12 mouse cellular contexts compared by ENCODE assay signal in genomic region chr9:110263181-110263580, GRCm38 (mm10).
"Had no signal": no experiment of that assay in that cellular context is flagged by ENCODE, and none has a peak within 500 bp of the region (broad histone marks: within the 10 kb centered on the region; RNA-seq: fewer than 3 reads in every experiment).

No protein-coding gene starts in this region.

- H3K9me3 ChIP-seq: kidney, embryonic 15.5 days; limb, embryonic 13.5 days; midbrain, embryonic 15.5 days had no signal

- H3K4me1 ChIP-seq: kidney, embryonic 15.5 days; limb, embryonic 13.5 days; midbrain, embryonic 15.5 days had no signal

- H3K4me3 ChIP-seq: kidney, embryonic 15.5 days; limb, embryonic 13.5 days; midbrain, embryonic 15.5 days had no signal

- ATAC-seq: midbrain, embryonic 15.5 days had no signal

- H3K27ac ChIP-seq: kidney, embryonic 15.5 days; limb, embryonic 13.5 days; liver, embryonic 14.5 days; midbrain, embryonic 15.5 days had no signal

- H3K9ac ChIP-seq: kidney, embryonic 15.5 days; limb, embryonic 13.5 days; liver, embryonic 14.5 days; midbrain, embryonic 15.5 days had no signal

- H3K4me2 ChIP-seq: kidney, embryonic 15.5 days; limb, embryonic 13.5 days; midbrain, embryonic 15.5 days had no signal

- H3K27me3 ChIP-seq: kidney, embryonic 15.5 days; limb, embryonic 13.5 days; midbrain, embryonic 15.5 days had no signal

- H3K36me3 ChIP-seq: kidney, embryonic 15.5 days; limb, embryonic 13.5 days had no signal

- DNase-seq: kidney, adult 2 months; kidney, postnatal 14 days; left cerebral cortex, postnatal 4 days; lung, adult 18-20 months; lung, postnatal 36 days; right cerebral cortex, postnatal 4 days; spleen, adult 18-20 months; thymus, postnatal 36 days had no signal
